Mouse (Mus musculus) testis, adult 2 months (tissue): Measurements from ENCODE around the gene Oaz3. TPM values are rescaled to one million over a fixed set of nuclear protein-coding genes. Genes with fewer than 3 reads are reported as not detected.

ENCODE experiments used
- H3K27ac ChIP-seq: fragments of 200-500 bp; 2 replicates; pipeline ENCODE4 v1.5.1; 2012; ENCODE audit warnings: low read depth, low read length; ENCODE audit not compliant: control insufficient read depth, insufficient read depth
- H3K27me3 ChIP-seq: fragments of 200-500 bp; 2 replicates; pipeline ENCODE4 v1.6.1; 2012; ENCODE audit warnings: mild to moderate bottlenecking, low read length, moderate library complexity; ENCODE audit not compliant: control insufficient read depth, insufficient read depth
- H3K36me3 ChIP-seq: fragments of 200-500 bp; 2 replicates; pipeline ENCODE4 v1.6.1; 2012; ENCODE audit warnings: mild to moderate bottlenecking, low read length; ENCODE audit not compliant: control insufficient read depth, insufficient read depth
- H3K4me1 ChIP-seq: fragments of 200-500 bp; 2 replicates; pipeline ENCODE4 v1.6.1; 2012; ENCODE audit warnings: low read length; ENCODE audit not compliant: control insufficient read depth, insufficient read depth
- H3K4me3 ChIP-seq: fragments of 200-500 bp; 2 replicates; pipeline ENCODE4 v1.5.1; 2012; ENCODE audit warnings: low read depth, mild to moderate bottlenecking, low read length, moderate library complexity, mixed read lengths; ENCODE audit not compliant: control insufficient read depth
- CTCF ChIP-seq: fragments of 200-500 bp; IDR thresholded peaks from 2 replicates; pipeline ENCODE4 v1.5.1; 2012; ENCODE audit warnings: low read depth, mild to moderate bottlenecking, inconsistent platforms, low read length, moderate library complexity; ENCODE audit not compliant: control insufficient read depth, insufficient read depth, insufficient replicate concordance
- POLR2A ChIP-seq: fragments of 200-500 bp; IDR thresholded peaks from 2 replicates; pipeline ENCODE4 v1.6.1; 2012; ENCODE audit warnings: low read depth, mild to moderate bottlenecking, inconsistent platforms, low read length, moderate library complexity; ENCODE audit not compliant: control insufficient read depth
- polyA plus RNA-seq: library from polyadenylated mRNA; depleted of rRNA; stranded (reverse); fragments of >200 nt; gene quantifications from 2 replicates; pipeline ENCODE4 v1.2.3, GENCODE M21; 2012

Gene Oaz3
- polyA plus RNA-seq, 1 experiment, result 3,078 TPM

DNA sequence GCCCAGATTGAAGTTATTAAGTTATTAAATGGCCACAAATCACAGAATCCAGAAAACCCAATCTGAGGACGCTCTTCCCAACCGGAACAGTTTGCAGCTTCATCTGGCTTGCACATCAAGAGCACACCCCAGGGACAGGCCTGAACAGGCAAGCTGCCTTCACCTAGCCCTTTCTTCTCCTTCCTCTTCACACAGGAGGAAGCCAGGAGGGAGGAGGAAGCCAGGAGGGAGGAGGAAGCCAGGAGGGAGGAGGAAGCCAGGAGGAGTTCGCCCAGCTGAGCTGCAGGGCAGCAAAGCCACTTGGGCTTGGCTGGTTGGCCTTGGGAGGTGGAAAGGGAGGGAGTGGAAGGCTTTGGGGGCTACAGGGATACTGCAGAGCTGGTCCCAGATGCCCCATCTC, 25.2 kb upstream of the Oaz3 start:
- TF ChIP-seq POLR2A, result no peak
- H3K27me3 ChIP-seq, result no peaks in the 10 kb centered on the region
- no peak overlapping the region for H3K27ac ChIP-seq
- no peaks in the 10 kb centered on the region for H3K36me3 ChIP-seq
- no peak overlapping the region for H3K4me3 ChIP-seq
- peaks cover 7% of the 10 kb centered on the region for H3K4me1 ChIP-seq

DNA sequence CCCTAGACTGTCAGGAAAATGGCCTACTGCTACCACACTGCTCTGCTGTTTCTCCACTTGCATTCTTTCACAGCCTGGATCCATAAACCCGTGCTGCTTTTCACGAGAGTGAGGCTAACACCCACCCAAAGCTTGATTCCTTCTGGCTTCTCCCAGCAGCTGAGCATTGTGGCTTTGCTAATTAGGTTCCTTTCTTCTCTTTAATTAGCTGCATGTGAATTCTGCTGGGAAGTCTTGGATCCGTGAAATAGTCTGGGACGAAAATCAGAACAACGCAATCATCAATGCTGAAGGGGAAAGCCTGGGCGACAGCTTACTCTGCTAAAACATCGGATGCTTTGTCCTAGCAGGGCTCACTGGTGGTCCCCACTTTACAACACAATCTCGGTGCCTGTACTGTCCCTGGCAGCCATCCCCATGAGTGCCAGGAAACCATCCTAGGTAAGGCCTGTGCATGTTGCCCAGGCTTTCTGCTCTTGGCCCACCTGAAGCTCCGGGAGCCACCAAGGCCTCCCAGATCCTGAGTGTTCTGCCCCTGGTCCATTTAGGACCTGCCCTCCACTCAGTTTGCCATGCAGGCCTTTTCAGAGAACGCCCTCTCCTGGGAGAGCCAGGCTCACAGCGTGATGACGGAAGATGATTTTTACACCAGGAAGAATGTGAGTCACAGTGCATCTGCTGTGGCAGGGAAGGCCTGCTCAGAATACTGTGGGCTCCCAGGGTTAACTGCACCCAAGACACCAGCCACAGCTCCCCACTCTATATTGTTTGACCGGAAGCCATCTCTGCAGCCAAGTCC, 22.1 kb upstream of the Oaz3 start:
- Histone ChIP-seq H3K36me3 (no peaks in the 10 kb centered on the region), H3K27ac (no peak overlapping the region), H3K4me3 (no peak overlapping the region), H3K27me3 (no peaks in the 10 kb centered on the region), H3K4me1 (no peaks in the 10 kb centered on the region)
- TF ChIP-seq POLR2A (no peak), CTCF (no peak)

DNA sequence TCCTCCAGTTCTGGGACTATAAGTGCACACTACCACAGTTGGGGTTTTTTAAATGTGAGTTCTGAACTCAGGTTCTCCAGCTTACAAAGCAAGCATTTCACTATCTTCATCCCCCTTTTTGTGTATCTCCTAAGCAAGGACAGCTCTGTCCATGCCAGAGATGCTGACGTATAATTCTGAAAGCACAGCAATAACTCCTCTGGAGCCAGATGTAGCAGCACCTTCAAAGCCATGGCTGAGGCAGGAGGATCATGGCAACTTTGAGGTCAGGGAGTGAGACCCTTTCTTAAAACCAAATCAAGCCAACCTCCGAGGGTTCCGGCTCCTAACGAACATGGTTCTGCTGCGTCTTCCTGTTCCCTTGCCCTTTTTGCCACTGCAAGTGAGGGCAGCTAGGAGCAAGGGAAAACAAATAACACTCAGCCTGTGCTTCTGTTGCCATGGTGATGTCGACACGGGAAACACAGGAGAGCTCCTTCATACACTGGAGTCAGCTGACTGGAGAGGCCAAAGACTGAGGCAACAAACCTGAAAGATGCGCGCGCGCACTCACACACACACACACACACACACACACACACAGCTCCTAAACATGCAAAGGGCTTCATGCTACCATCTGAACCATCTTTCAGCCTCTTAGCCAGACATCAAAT, 20.3 kb upstream of the Oaz3 start:
- no peaks in the 10 kb centered on the region for H3K4me1 ChIP-seq
- H3K36me3 ChIP-seq, result no peaks in the 10 kb centered on the region
- no peak overlapping the region for H3K4me3 ChIP-seq
- no peak for TF ChIP-seq CTCF
- no peak for TF ChIP-seq POLR2A
- no peaks in the 10 kb centered on the region for H3K27me3 ChIP-seq
- no peak overlapping the region for H3K27ac ChIP-seq

GRCm38 (mm10) chr3:94459834-94460233, 16.1 kb upstream of the Oaz3 start:
- no peaks in the 10 kb centered on the region for H3K36me3 ChIP-seq
- TF ChIP-seq POLR2A (no peak), CTCF (no peak)
- H3K27me3 ChIP-seq, result no peaks in the 10 kb centered on the region
- no peak overlapping the region for H3K27ac ChIP-seq
- H3K4me1 ChIP-seq, result peaks cover 5% of the 10 kb centered on the region
- no peak overlapping the region for H3K4me3 ChIP-seq

DNA sequence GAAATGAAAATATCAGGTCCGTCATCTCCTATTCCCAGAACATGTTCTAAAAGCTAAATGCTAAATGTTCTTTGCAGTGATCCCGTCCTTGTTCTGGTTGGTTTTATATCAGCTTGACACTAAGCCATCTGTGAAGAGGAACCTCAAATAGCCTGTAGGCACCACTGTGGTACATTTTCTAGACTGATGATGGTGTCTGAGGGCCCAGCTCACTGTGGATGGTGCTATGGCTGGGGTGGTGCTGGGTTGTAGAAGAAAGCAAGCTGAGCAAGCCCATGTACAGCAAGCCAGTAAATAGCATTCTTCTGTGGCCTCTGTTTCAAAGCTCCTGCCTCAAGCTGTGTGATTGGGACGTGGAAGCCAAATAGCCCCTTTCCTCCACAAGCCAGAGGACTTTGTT, 13.3 kb upstream of the Oaz3 start:
- no peak for TF ChIP-seq POLR2A
- TF ChIP-seq CTCF, result no peak
- Histone ChIP-seq H3K4me1 (peaks cover 5% of the 10 kb centered on the region), H3K4me3 (no peak overlapping the region), H3K36me3 (no peaks in the 10 kb centered on the region), H3K27ac (no peak overlapping the region), H3K27me3 (no peaks in the 10 kb centered on the region)

GRCm38 (mm10) chr3:94456529-94457000, 12.8 kb upstream of the Oaz3 start:
- TF ChIP-seq POLR2A, result no peak; the same call in 1 of the 2 replicates
- TF ChIP-seq CTCF, result peak; percentile 50; the same call in 1 of the 2 replicates
- no peaks in the 10 kb centered on the region for H3K27me3 ChIP-seq
- H3K4me3 ChIP-seq, result peak overlapping the region; percentile 44

DNA sequence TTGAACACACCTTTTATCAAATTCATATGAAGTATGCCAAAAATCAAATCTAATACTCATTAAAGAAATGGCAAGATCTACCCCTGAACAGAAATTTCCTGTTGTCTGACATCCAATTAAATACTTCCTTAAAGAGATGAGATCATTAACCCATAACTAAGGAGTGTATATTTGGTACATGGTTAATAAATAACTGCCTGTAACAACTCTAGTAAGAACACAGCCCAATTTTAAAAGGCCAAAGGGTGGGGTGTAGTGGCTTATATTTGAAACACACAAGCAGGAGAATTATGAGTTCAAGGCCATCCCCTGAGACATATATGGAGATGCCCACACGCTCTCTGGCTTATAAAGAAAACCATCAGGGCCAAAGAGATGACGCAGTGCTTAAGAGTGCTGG, 5.7 kb upstream of the Oaz3 start:
- H3K27ac ChIP-seq, result no peak overlapping the region
- peaks cover 4% of the 10 kb centered on the region for H3K36me3 ChIP-seq
- TF ChIP-seq CTCF (no peak), POLR2A (no peak)
- H3K4me1 ChIP-seq, result no peaks in the 10 kb centered on the region
- H3K27me3 ChIP-seq, result no peaks in the 10 kb centered on the region
- H3K4me3 ChIP-seq, result no peak overlapping the region

More at GRCm38 (mm10) chr3:94456529-94457000, 12.8 kb upstream of the Oaz3 start:
- no peak overlapping the region for H3K27ac ChIP-seq
- H3K36me3 ChIP-seq, result no peaks in the 10 kb centered on the region
- peaks cover 5% of the 10 kb centered on the region for H3K4me1 ChIP-seq
